Mouse (Mus musculus) megakaryocyte, embryonic 14.5 days (primary cell): ENCODE results near the gene Ndufb2.

ENCODE experiments used
- FLI1 ChIP-seq: IDR thresholded peaks from 2 replicates; pipeline ENCODE4 v1.6.1; 2012; ENCODE audit warnings: low read length, inconsistent platforms, mixed read lengths
- GATA1 ChIP-seq: IDR thresholded peaks from 3 replicates; pipeline ENCODE4 v1.6.1; 2012; ENCODE audit warnings: mixed read lengths, low read length, inconsistent platforms, borderline replicate concordance

- TF ChIP-seq GATA1 = no peak
- no peak for TF ChIP-seq FLI1
These were observed 44.3 kb upstream of the Ndufb2 start for GRCm38 (mm10) chr6:39548030-39548429.
